Mouse (Mus musculus) hindbrain, postnatal 0 days (tissue): Measurements from ENCODE around the gene Upp2. TPM values are rescaled to one million over a fixed set of nuclear protein-coding genes. Genes with fewer than 3 reads are reported as not detected.

Experiments used
- ATAC-seq: fragments of 200-750 bp; cut with Nextera tagmentation; 2 replicates; pipeline ENCODE4 v1.8.0; 2017; ENCODE audit warnings: mild to moderate bottlenecking, moderate TSS enrichment, moderate library complexity
- DNase-seq: peaks from one replicate; pipeline ENCODE4 v3.0.0-alpha.2; 2015; ENCODE audit warnings: low spot score
- H3K27ac ChIP-seq: fragments of 300-500 bp; sonication (generic); 2 replicates; pipeline ENCODE4 v1.5.1; 2014; ENCODE audit warnings: mild to moderate bottlenecking
- H3K27me3 ChIP-seq: fragments of 300-500 bp; sonication (generic); 2 replicates; pipeline ENCODE4 v1.6.1; 2014; ENCODE audit warnings: low read length, mixed read lengths; ENCODE audit not compliant: insufficient read depth
- H3K36me3 ChIP-seq: fragments of 300-500 bp; sonication (generic); 2 replicates; pipeline ENCODE4 v1.6.1; 2014; ENCODE audit warnings: low read length, mixed read lengths; ENCODE audit not compliant: insufficient read depth
- H3K4me1 ChIP-seq: fragments of 300-500 bp; sonication (generic); 2 replicates; pipeline ENCODE4 v1.6.1; 2014; ENCODE audit warnings: antibody characterized with exemption, low read length, mixed read lengths; ENCODE audit not compliant: insufficient read depth
- H3K4me2 ChIP-seq: fragments of 300-500 bp; sonication (generic); 2 replicates; pipeline ENCODE4 v1.6.1; 2014; ENCODE audit warnings: low read depth, mild to moderate bottlenecking, low read length, moderate library complexity, mixed read lengths
- H3K4me3 ChIP-seq: fragments of 300-500 bp; sonication (generic); 2 replicates; pipeline ENCODE4 v1.5.1; 2014; ENCODE audit warnings: low read length
- H3K9ac ChIP-seq: fragments of 300-500 bp; sonication (generic); replicated peaks from 2 replicates; pipeline ENCODE4 v1.6.1; 2014; ENCODE audit warnings: mild to moderate bottlenecking, low read length, moderate library complexity, mixed read lengths
- H3K9me3 ChIP-seq: fragments of 300-500 bp; sonication (generic); 2 replicates; pipeline ENCODE4 v1.6.1; 2016; ENCODE audit warnings: low read length, mixed read lengths
- CTCF ChIP-seq: IDR thresholded peaks from 2 replicates; pipeline ENCODE4 v1.5.1; 2016; ENCODE audit warnings: antibody characterized with exemption, control low read depth, low read depth
- WGBS: fragments of 180-500 bp; shearing (Covaris S2); extraction: QIAGEN DNeasy Blood & Tissue Kit; methylation state at CpG from one replicate; pipeline ENCODE4 v1.1.7; 2014; 5-methylcytosine and 5-hydroxymethylcytosine counted together
- polyA plus RNA-seq: library from polyadenylated mRNA; unstranded; fragments of >200 nt; fragmentation: Nextera tagmentation; extraction: Ambion mirVana; gene quantifications from 2 replicates; pipeline ENCODE4 v1.2.1, GENCODE M21; 2015
- total RNA-seq: library from RNA; depleted of rRNA; stranded (reverse); fragments of >200 nt; gene quantifications from 2 replicates; pipeline ENCODE4 v1.2.3, GENCODE M21; 2014

The Upp2 gene
- total and polyA plus RNA-seq, 2 experiments from 2014 or later = 6.8 to 11.8 TPM

DNA sequence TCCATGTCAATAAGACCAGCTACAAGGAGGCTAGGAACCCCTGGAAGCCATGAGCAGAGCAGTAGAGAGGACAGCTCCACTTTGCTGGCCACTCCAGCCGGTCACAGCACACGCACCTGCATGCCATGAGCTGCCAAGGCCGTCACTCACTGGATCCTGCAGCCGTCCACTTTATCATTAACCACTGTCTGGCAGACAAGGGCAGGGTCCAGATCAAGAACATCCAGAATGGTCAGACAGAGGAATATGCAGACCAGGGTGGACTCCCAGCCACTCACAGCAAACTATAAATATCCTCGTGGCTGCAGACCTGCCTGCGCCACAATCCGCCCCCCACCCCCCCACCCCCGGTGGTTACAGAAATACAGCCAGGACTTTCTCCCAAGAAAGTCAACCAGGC is 31.9 kb upstream of the Upp2 start:
- Histone ChIP-seq H3K9me3 (no peaks in the 10 kb centered on the region), H3K9ac (no peak overlapping the region), H3K4me3 (no peak overlapping the region), H3K36me3 (no peaks in the 10 kb centered on the region), H3K4me2 (no peak overlapping the region), H3K27ac (no peak overlapping the region), H3K4me1 (peaks cover 37% of the 10 kb centered on the region), H3K27me3 (no peaks in the 10 kb centered on the region)
- ATAC-seq (no peak), DNase-seq (no peak)
- 83% methylated on average over 8 of the region's 8 CpGs for WGBS
- TF ChIP-seq CTCF = no peak

DNA sequence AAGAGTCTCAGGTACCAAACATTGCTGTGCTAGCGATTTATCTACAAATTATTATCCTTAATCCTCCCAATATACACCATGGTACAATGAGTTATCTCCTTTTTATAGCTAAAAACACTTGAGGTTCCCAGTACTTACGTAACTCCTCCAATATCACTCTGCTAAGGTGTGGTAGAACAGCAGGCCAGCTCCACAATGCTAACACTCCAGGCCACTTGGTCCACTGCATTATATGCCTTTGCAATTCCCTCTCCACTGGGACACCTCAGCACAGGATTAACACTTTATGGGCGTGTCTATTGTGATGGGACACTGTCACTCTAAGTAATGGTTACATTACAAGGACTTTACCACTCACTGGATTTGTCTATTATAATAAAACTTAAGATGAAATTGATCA is 30.3 kb upstream of the Upp2 start:
- DNase-seq (no peak), ATAC-seq (no peak)
- peaks cover 22% of the 10 kb centered on the region for H3K4me1 ChIP-seq
- no peak overlapping the region for H3K9ac ChIP-seq
- H3K27ac ChIP-seq = no peak overlapping the region
- H3K27me3 ChIP-seq = no peaks in the 10 kb centered on the region
- TF ChIP-seq CTCF = no peak
- WGBS = 94% methylated on average over 3 of the region's 3 CpGs
- no peaks in the 10 kb centered on the region for H3K9me3 ChIP-seq
- no peaks in the 10 kb centered on the region for H3K36me3 ChIP-seq
- H3K4me2 ChIP-seq = no peak overlapping the region
- H3K4me3 ChIP-seq = no peak overlapping the region

DNA sequence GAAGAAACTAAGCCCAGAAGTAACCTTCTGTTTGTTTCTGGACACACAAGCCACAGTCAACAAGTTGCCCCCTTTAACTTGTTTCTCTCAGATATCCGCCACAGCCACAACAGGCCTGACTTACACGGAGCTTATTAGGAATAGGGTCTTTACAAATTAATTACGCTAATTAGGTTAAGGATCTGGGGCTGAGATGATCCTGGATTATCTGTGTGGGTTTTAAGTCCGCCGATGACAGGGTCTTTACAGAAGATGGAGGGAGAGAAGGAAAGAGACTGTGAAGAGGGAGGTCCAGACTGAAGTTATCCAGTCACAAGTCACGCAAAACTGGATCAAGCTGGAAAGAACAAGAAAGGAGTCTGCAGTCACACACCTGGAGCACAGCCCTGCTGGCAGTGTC is 28.9 kb upstream of the Upp2 start:
- H3K36me3 ChIP-seq = no peaks in the 10 kb centered on the region
- no peak for ATAC-seq
- peaks cover 10% of the 10 kb centered on the region for H3K4me1 ChIP-seq
- DNase-seq = no peak
- no peak for TF ChIP-seq CTCF
- H3K4me3 ChIP-seq = no peak overlapping the region
- no peak overlapping the region for H3K9ac ChIP-seq
- H3K9me3 ChIP-seq = no peaks in the 10 kb centered on the region
- no peaks in the 10 kb centered on the region for H3K27me3 ChIP-seq
- H3K27ac ChIP-seq = no peak overlapping the region
- no peak overlapping the region for H3K4me2 ChIP-seq
- WGBS = 86% methylated on average over 6 of the region's 6 CpGs

DNA sequence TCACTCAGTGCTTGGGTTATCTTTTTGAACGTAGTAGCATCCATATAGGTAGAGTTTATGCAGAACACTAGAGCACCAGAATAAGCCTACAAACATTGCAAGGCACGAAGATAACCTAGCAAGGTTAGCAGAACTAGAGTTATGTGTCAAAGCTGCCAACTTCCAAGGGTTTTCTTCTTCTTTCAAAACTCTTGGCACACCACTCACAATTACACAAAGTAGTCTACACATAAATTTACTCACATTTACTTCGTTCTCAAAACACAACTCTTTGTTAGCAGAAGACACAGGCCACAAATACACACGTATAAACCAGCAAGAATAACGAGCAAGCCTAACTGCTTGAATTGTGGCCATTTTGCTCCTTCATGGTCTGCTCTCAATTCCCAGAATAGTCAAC is 23.8 kb upstream of the Upp2 start:
- no peak for TF ChIP-seq CTCF
- no peak overlapping the region for H3K27ac ChIP-seq
- no peaks in the 10 kb centered on the region for H3K27me3 ChIP-seq
- no peaks in the 10 kb centered on the region for H3K4me1 ChIP-seq
- 77% methylated on average over 5 of the region's 5 CpGs for WGBS
- H3K4me2 ChIP-seq = no peak overlapping the region
- no peaks in the 10 kb centered on the region for H3K9me3 ChIP-seq
- no peak overlapping the region for H3K9ac ChIP-seq
- H3K4me3 ChIP-seq = no peak overlapping the region
- no peaks in the 10 kb centered on the region for H3K36me3 ChIP-seq
- ATAC-seq (no peak), DNase-seq (no peak)

DNA sequence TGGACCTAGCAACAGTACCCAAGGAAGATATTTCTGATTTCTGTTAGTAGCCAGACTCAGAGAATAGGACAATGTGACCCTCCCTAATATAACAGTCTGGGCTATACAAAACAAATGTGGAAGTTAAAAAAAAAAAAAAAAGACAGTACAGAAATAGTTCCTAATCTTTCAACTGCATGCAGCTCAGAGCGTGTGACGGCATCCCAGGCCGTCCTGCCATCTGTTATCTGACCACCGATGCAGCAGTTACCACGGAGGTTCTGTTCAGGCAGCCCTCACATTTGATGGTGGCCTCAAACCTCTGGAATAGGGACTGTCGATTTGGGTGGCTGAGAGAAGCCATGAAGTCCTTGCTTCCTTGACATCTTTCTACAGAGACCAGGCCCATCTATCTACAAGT is 22.7 kb upstream of the Upp2 start:
- Histone ChIP-seq H3K4me1 (no peaks in the 10 kb centered on the region), H3K27me3 (no peaks in the 10 kb centered on the region), H3K9ac (no peak overlapping the region), H3K9me3 (no peaks in the 10 kb centered on the region), H3K4me3 (no peak overlapping the region), H3K36me3 (no peaks in the 10 kb centered on the region), H3K4me2 (no peak overlapping the region), H3K27ac (no peak overlapping the region)
- DNase-seq = no peak
- ATAC-seq = no peak
- 89% methylated on average over 6 of the region's 6 CpGs for WGBS
- no peak for TF ChIP-seq CTCF

DNA sequence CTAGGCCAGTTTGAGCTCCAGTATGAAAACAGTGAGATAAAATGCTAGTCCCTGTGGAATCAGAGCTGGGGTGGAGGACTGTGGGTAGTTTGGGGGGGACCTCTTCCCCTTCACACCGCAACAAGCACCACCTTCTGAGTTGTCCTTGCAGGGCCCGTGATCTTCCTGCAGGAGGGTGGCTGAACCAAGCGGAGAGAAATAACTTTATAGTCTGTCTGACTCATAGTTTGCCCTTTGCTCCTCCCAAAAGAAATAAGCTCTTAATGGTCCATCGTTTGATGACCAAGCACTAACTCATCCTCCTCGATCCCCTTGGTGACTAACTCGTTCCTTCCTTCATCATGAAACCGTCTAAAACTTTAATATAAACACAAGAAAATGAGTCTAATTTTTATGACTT is 20.8 kb upstream of the Upp2 start:
- Histone ChIP-seq H3K9ac (no peak overlapping the region), H3K9me3 (no peaks in the 10 kb centered on the region), H3K4me2 (no peak overlapping the region), H3K4me1 (peaks cover 9% of the 10 kb centered on the region; the same call in 1 of the 2 replicates), H3K27me3 (no peaks in the 10 kb centered on the region), H3K4me3 (no peak overlapping the region), H3K36me3 (no peaks in the 10 kb centered on the region), H3K27ac (no peak overlapping the region)
- TF ChIP-seq CTCF = no peak
- ATAC-seq (no peak), DNase-seq (no peak)
- WGBS = 96% methylated on average over 7 of the region's 7 CpGs

DNA sequence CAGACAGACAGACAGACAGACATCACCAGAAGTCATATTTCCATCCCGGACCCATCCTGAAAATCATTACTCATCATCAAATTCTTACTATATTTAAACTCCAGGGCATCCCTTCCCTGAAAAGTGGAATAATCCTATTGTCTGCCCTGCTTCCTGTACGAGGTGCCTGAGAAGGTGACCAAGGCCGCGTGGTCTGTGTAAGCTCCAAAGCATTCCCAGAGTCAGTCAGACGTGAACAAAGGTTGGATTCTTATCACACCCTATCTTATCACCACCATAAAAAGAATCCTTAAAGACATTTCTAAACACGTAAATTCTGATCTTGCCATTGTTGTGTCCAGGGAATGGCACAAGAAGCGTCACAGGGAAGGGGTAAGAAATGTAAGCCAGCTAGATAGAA is 18.2 kb upstream of the Upp2 start:
- no peak overlapping the region for H3K9ac ChIP-seq
- no peak overlapping the region for H3K27ac ChIP-seq
- peaks cover 9% of the 10 kb centered on the region; the same call in 1 of the 2 replicates for H3K4me1 ChIP-seq
- no peak for TF ChIP-seq CTCF
- no peaks in the 10 kb centered on the region for H3K36me3 ChIP-seq
- DNase-seq = no peak
- 84% methylated on average over 7 of the region's 7 CpGs for WGBS
- ATAC-seq = no peak
- H3K27me3 ChIP-seq = no peaks in the 10 kb centered on the region
- H3K4me2 ChIP-seq = no peak overlapping the region
- H3K4me3 ChIP-seq = no peak overlapping the region
- H3K9me3 ChIP-seq = no peaks in the 10 kb centered on the region
